Mouse (Mus musculus) lung, adult 2 months (tissue): ENCODE data around the gene Myzap. TPM values are rescaled to one million over a fixed set of nuclear protein-coding genes. Genes with fewer than 3 reads are reported as not detected.

Source experiments
- DNase-seq: peaks from one replicate; pipeline ENCODE4 v3.0.0; 2022
- H3K4me1 ChIP-seq: fragments of 200-500 bp; 2 replicates; pipeline ENCODE4 v1.6.1; 2011; ENCODE audit warnings: low read length; ENCODE audit not compliant: control insufficient read depth, insufficient read depth
- H3K4me3 ChIP-seq: fragments of 200-500 bp; replicated peaks from 2 replicates; pipeline ENCODE3; 2011; ENCODE audit warnings: low read depth, mild to moderate bottlenecking, control low read depth, low read length; ENCODE audit errors: extremely low read depth
- CTCF ChIP-seq: fragments of 200-500 bp; IDR thresholded peaks from 2 replicates; pipeline ENCODE4 v1.5.1; 2011; ENCODE audit warnings: mild to moderate bottlenecking, low read length, control low read depth; ENCODE audit not compliant: insufficient read depth
- POLR2A ChIP-seq: fragments of 200-500 bp; IDR thresholded peaks from 2 replicates; pipeline ENCODE4 v1.6.1; 2011; ENCODE audit warnings: low read depth, mild to moderate bottlenecking, control low read depth, low read length, borderline replicate concordance; ENCODE audit errors: extremely low read depth
- WGBS: fragments of 180-500 bp; shearing (Covaris S2); methylation state at CpG from one replicate; pipeline ENCODE4 v1.1.7; 2018; 5-methylcytosine and 5-hydroxymethylcytosine counted together
- polyA plus RNA-seq: library from polyadenylated mRNA; depleted of rRNA; stranded (reverse); fragments of >200 nt; gene quantifications from 2 replicates; pipeline ENCODE4 v1.2.3, GENCODE M21; 2012

Myzap gene
- polyA plus RNA-seq, 1 experiment, result 79.6 TPM

DNA sequence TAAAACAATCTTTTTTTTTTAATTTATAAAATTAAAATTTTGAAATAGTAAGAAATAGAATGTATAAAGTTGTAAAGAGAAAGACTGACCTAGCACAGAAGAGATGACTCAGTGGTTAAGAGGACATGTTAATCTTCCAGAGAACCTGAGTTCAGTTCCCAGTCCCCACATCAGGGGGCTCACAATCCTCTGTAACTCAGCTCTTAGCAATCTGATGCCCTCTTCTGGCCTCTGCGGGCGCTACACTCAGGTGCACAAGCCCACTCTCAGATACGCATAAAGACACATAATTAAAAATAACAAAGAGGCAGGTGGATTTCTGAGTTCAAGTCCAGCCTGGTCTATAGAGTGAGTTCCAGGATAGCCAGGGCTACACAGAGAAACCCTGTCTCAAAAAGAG lies 38.2 kb downstream of the Myzap start:
- no peak for DNase-seq
- 96% methylated on average over 3 of the region's 3 CpGs for WGBS
- TF ChIP-seq POLR2A, result no peak
- no peak for TF ChIP-seq CTCF
- H3K4me3 ChIP-seq, result no peak overlapping the region
- peaks cover 6% of the 10 kb centered on the region for H3K4me1 ChIP-seq

DNA sequence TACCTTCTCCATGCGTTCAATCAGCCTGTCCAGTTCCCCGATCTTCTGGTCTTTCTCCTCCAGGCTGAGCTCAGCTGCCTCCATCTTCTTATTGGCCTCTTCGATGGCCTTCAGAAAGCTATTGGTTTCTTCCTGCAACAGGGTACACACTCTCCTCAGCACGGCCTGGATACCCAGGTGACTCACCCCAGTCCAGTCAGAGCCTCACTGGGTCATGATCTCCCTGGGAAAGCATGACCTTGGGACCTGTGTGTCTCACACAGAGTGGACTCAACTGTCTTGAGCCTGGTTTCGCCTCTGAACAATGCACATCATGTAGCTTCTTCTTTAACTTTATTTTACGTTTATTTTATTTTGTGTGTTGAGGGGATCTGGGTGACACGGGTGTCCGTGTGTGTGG lies 42.0 kb downstream of the Myzap start:
- Histone ChIP-seq H3K4me3 (no peak overlapping the region), H3K4me1 (no peaks in the 10 kb centered on the region; the same call in 1 of the 2 replicates)
- DNase-seq, result no peak
- TF ChIP-seq CTCF, result no peak
- no peak for TF ChIP-seq POLR2A
- 84% methylated on average over 8 of the region's 8 CpGs for WGBS

DNA sequence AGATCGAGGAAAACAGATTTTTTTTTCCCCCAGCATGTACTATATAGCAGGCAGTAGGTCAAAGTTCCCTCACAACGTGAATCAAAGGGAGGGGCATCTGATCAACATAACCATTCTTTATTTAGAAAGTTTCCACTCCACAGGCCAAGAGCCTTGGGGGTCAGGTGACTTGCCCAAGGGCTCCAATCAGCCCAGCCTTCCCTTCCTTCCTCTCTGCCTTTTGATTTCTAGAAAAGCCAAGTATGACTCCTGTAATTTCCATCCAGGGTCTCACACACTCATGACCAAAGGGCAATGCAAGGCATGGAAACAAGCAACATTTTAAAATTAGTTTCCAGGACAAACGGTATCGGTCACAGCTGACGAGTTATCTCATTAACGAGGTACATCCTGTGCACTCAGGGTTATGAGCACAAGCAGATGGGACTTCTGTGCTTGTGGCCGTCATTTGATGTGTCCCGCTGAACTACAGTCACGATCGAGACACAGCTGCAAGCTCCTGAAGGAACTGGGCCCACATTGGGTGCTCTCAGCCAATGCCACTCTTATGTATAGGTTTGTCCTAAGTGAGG lies 44.4 kb downstream of the Myzap start:
- no peak for DNase-seq
- TF ChIP-seq CTCF (no peak), POLR2A (no peak)
- Histone ChIP-seq H3K4me1 (no peaks in the 10 kb centered on the region; the same call in 1 of the 2 replicates), H3K4me3 (no peak overlapping the region)
- 54% methylated on average over 10 of the region's 10 CpGs for WGBS

- WGBS, result 54% methylated on average over 5 of the region's 5 CpGs
- Histone ChIP-seq H3K4me3 (no peak overlapping the region), H3K4me1 (no peaks in the 10 kb centered on the region; the same call in none of the 2 replicates)
- no peak for TF ChIP-seq CTCF
- DNase-seq, result no peak
Observed at GRCm38 (mm10) chr9:71544831-71545230, 47.3 kb downstream of the Myzap start.

GRCm38 (mm10) chr9:71543443-71544222 lies 48.5 kb downstream of the Myzap start:
- H3K4me3 ChIP-seq, result no peak overlapping the region
- WGBS, result 17% methylated on average over 19 of the region's 19 CpGs
- TF ChIP-seq POLR2A (no peak), CTCF (peak; percentile 82)
- H3K4me1 ChIP-seq, result no peaks in the 10 kb centered on the region; the same call in none of the 2 replicates
- DNase-seq, result peak; percentile 78

GRCm38 (mm10) chr9:71542292-71542691 lies 49.9 kb downstream of the Myzap start:
- DNase-seq, result peak; percentile 25
- 39% methylated on average over 5 of the region's 5 CpGs for WGBS
- no peaks in the 10 kb centered on the region; the same call in none of the 2 replicates for H3K4me1 ChIP-seq
- TF ChIP-seq CTCF (no peak), POLR2A (no peak)
- H3K4me3 ChIP-seq, result no peak overlapping the region

- H3K4me3 ChIP-seq, result no peak overlapping the region
- WGBS, result 57% methylated on average over 3 of the region's 3 CpGs
- H3K4me1 ChIP-seq, result no peaks in the 10 kb centered on the region; the same call in none of the 2 replicates
Observed at GRCm38 (mm10) chr9:71540739-71541138, 51.4 kb downstream of the Myzap start.

DNA sequence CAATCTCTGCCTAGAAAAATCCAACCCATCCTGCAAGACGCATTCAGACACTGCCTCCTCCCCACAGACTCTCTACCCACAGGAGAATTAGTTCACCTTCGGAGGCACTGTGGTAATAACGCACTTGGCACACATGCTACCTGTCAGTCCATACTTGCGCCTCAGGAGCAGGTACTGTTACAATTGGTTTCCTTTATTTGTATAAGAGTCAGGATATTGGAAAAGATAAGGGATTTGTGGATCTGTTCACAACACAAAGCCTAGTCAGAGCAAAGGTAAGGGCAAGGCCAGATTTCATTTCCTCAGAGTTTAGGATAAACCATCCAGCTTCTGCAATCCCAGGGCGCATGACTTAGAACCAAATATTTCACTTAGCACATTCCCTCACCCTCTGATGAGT lies 56.4 kb downstream of the Myzap start:
- 61% methylated on average over 5 of the region's 5 CpGs for WGBS
- no peak for TF ChIP-seq CTCF
- TF ChIP-seq POLR2A, result no peak
- no peak for DNase-seq

More at GRCm38 (mm10) chr9:71540739-71541138, 51.4 kb downstream of the Myzap start:
- TF ChIP-seq POLR2A (no peak), CTCF (no peak)
- DNase-seq, result no peak

GRCm38 (mm10) chr9:71535036-71535435 lies 57.1 kb downstream of the Myzap start:
- Histone ChIP-seq H3K4me3 (no peak overlapping the region), H3K4me1 (no peaks in the 10 kb centered on the region; the same call in 1 of the 2 replicates)
- 81% methylated on average over 2 of the region's 2 CpGs for WGBS
- TF ChIP-seq CTCF, result no peak
- TF ChIP-seq POLR2A, result no peak
- DNase-seq, result no peak

More for the DNA sequence above, 56.4 kb downstream of the Myzap start:
- Histone ChIP-seq H3K4me1 (no peaks in the 10 kb centered on the region; the same call in 1 of the 2 replicates), H3K4me3 (no peak overlapping the region)

- 67% methylated on average over 2 of the region's 2 CpGs for WGBS
- Histone ChIP-seq H3K4me3 (no peak overlapping the region), H3K4me1 (no peaks in the 10 kb centered on the region)
- DNase-seq, result no peak
- TF ChIP-seq CTCF (peak; percentile 25; the same call in 1 of the 2 replicates), POLR2A (no peak)
Observed at GRCm38 (mm10) chr9:71529960-71530359, 62.2 kb downstream of the Myzap start.
